Mouse (Mus musculus): ENCODE measurements around the gene Chst1.

Chst1 gene

GRCm38 (mm10) chr2:92609704-92610379, 10.3 kb downstream of the Chst1 start:
- no peak for DNase-seq

DNA sequence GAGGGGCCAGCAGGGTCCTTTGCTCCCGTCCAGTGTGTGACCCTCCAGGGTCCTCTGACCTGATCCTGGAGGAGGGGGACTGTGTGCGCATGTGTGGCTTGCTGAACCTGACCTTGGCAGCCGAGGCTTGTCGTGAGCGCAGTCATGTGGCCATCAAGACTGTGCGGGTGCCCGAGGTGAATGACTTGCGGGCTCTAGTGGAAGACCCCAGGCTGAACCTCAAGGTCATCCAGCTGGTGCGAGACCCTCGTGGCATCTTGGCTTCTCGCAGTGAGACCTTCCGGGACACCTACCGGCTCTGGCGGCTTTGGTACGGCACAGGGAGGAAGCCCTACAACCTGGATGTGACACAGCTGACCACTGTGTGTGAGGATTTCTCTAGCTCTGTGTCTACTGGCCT, 14.1 kb downstream of the Chst1 start:
- DNase-seq = no peak

DNA sequence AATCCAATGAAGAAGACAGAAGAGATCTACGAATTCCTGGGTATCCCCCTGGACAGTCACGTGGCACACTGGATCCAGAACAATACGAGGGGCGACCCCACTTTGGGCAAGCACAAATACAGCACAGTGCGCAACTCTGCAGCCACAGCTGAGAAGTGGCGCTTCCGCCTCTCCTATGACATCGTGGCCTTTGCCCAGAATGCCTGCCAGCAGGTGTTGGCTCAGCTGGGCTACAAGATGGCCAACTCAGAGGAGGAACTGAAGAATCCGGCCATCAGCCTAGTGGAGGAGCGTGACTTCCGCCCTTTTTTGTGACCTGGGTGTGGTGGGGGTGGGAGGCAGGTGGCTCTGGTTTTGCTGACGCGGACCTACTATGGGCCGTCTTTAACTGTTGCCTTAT, 14.6 kb downstream of the Chst1 start:
- DNase-seq = no peak

DNA sequence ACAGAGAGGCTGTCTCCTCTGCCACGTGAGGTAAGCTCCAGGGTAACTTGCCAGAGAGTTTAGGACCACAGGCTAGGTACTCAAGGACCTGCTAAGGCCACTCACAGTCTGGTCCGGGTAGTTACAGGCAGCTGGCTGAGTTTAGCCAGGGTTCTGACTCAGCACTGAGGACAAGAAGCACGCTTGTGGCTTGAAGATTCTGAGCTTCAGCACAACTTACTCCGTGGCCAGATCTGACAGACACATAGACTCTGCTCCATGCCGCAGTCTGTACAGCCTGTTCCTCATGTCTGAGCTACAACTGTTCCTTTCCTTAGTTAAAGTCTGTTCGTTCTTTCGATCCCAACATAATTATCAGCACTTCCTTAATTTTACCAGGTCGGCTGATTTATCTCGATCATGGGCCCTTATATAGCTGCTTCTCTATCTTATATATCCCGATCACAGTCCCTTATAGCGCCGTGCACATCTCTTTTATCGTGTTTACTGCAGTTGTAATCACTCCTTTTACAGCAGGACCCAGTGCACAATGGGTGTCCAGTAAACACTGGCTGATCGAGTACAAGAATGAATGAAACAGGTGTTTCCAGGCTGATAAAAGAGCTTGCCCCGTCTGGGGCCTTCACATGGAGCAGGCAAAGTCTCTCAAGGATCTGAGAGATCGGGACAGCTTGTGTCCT, 17.7 kb downstream of the Chst1 start:
- DNase-seq = no peak

DNA sequence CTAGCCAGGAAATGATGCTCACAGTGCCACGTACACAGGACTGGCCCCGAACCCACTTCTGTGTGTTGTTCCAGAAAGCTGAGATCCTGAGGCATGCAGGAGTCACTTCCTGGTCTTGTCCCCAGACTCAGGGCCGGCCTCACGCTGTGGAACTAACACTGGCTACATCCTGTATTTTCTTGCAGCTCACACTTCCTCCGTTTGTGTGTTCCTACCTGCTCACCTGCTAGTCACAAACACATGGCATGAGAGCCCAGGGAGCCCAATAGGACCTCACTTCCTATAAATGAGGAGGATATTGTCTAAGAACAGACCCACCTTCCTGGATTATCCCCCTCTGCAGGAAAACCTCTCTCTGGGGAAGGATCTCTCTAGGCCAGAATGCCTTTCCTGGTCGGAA, 18.5 kb downstream of the Chst1 start:
- no peak for DNase-seq

DNA sequence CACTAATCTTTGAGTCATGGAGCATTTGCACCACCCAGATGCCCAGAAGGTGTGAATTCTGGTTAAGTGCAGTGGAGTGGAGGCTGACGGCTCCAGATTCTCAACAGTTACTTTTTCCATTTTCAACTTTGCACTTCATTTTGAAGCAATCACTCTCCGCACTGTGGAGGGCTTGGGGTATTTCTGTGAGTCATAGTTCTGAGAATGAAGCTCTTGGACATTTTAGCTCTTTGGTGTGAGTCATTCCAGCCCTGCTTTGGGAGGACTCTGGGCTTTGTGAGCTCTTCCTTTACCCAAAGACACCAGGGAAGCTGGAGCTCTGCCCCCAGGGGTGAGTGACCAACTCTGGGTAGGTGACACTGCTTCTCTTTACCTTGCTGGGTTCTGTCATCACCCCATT, 28.1 kb downstream of the Chst1 start:
- DNase-seq = no peak

GRCm38 (mm10) chr2:92630799-92631198, 31.3 kb downstream of the Chst1 start:
- no peak for DNase-seq

GRCm38 (mm10) chr2:92632027-92632426, 32.5 kb downstream of the Chst1 start:
- no peak for DNase-seq

DNA sequence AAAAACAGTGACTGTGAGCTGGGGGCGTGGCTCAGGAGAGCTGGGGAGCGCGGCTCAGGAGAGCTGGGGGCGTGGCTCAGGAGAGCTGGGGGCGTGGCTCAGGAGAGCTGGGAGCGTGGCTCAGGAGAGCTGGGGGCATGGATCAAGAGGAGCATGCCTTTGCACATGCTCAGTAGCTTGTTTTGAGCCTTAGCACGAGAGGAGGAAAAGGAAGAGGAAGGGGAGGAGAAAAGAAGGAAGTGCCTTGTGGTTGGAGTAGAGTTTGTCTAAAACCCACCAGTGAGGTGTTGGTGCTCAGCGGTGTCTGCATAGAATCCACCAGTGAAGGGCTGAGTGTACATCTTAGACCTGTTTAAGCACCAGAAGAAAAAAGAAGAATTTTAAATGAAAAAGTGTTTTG, 41.0 kb downstream of the Chst1 start:
- no peak for DNase-seq

GRCm38 (mm10) chr2:92645282-92646037, 46.0 kb downstream of the Chst1 start:
- DNase-seq = peak; percentile 62

GRCm38 (mm10) chr2:92649154-92649801, 49.8 kb downstream of the Chst1 start:
- DNase-seq = no peak

DNA sequence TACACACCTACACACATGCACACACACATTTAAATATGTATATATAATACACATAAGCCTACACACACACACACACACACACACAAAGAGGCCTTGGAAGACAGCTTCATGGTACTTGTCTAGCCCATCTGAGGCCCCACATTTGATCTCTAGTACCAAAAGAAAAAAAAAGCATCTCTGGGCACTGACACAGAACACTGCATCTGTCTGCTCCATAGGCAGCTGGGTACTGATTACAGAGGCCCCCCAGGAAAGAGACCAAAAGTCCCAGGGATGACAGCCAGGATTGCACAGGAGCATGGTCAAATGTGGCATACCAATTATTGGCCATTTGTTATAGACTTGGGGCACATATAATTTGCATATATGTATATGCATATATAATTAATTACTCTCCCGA, 50.9 kb downstream of the Chst1 start:
- DNase-seq = no peak

- DNase-seq = no peak
Measured at GRCm38 (mm10) chr2:92651294-92651816, 51.8 kb downstream of the Chst1 start.

- no peak for DNase-seq
Measured at GRCm38 (mm10) chr2:92657189-92657588, 57.7 kb downstream of the Chst1 start.

- no peak for DNase-seq
Measured at GRCm38 (mm10) chr2:92658293-92659150, 59.0 kb downstream of the Chst1 start.

GRCm38 (mm10) chr2:92659491-92660035, 60.1 kb downstream of the Chst1 start:
- peak; percentile 68 for DNase-seq

- DNase-seq = no peak
Measured at GRCm38 (mm10) chr2:92662534-92663068, 63.1 kb downstream of the Chst1 start.
